Mouse (Mus musculus): ENCODE results near the gene Fam98a. TPM values are rescaled to one million over a fixed set of nuclear protein-coding genes. Genes with fewer than 3 reads are reported as not detected.

Gene Fam98a
- polyA plus RNA-seq, 1 experiment from 2014 or later, result 17.6 TPM

- no peak overlapping the region for H3K4me2 ChIP-seq (ENCODE audit: low read depth, low read length)
- no peaks in the 10 kb centered on the region for H3K27me3 ChIP-seq (replicated peaks; ENCODE audit: control insufficient read depth, insufficient read depth, low read length)
- WGBS, result 72% methylated on average over 10 of the region's 10 CpGs
- no peak overlapping the region for H3K9ac ChIP-seq (ENCODE audit: low read depth, low read length)
- no peaks in the 10 kb centered on the region for H3K36me3 ChIP-seq (ENCODE audit: control insufficient read depth, insufficient read depth, low read length)
- no peak overlapping the region for H3K4me3 ChIP-seq (ENCODE audit: low read length)
- no peak overlapping the region for H3K27ac ChIP-seq (ENCODE audit: low read length)
- no peaks in the 10 kb centered on the region for H3K9me3 ChIP-seq (ENCODE audit: control insufficient read depth, low read length)
- H3K4me1 ChIP-seq (ENCODE audit: control insufficient read depth, insufficient read depth, low read length), result no peaks in the 10 kb centered on the region
- no peak for ATAC-seq
Observed at GRCm38 (mm10) chr17:75506708-75507641, 44.8 kb downstream of the Fam98a start.

- H3K4me1 ChIP-seq (ENCODE audit: control insufficient read depth, insufficient read depth, low read length), result no peaks in the 10 kb centered on the region
- H3K27me3 ChIP-seq (replicated peaks; ENCODE audit: control insufficient read depth, insufficient read depth, low read length), result no peaks in the 10 kb centered on the region
- no peaks in the 10 kb centered on the region for H3K9me3 ChIP-seq (ENCODE audit: control insufficient read depth, low read length)
- ATAC-seq, result no peak
- H3K36me3 ChIP-seq (ENCODE audit: control insufficient read depth, insufficient read depth, low read length), result no peaks in the 10 kb centered on the region
- no peak overlapping the region for H3K4me3 ChIP-seq (ENCODE audit: low read length)
- WGBS, result 87% methylated on average over 10 of the region's 10 CpGs
- H3K9ac ChIP-seq (ENCODE audit: low read depth, low read length), result no peak overlapping the region
- no peak overlapping the region for H3K27ac ChIP-seq (ENCODE audit: low read length)
- no peak overlapping the region for H3K4me2 ChIP-seq (ENCODE audit: low read depth, low read length)
Observed at GRCm38 (mm10) chr17:75506097-75506675, 45.6 kb downstream of the Fam98a start.

GRCm38 (mm10) chr17:75505053-75505452 is 46.7 kb downstream of the Fam98a start:
- no peak for ATAC-seq
- no peaks in the 10 kb centered on the region for H3K9me3 ChIP-seq (ENCODE audit: control insufficient read depth, low read length)
- WGBS, result 84% methylated on average over 5 of the region's 5 CpGs
- no peak overlapping the region for H3K9ac ChIP-seq (ENCODE audit: low read depth, low read length)
- H3K4me1 ChIP-seq (ENCODE audit: control insufficient read depth, insufficient read depth, low read length), result no peaks in the 10 kb centered on the region
- no peak overlapping the region for H3K27ac ChIP-seq (ENCODE audit: low read length)
- no peak overlapping the region for H3K4me2 ChIP-seq (ENCODE audit: low read depth, low read length)
- H3K4me3 ChIP-seq (ENCODE audit: low read length), result no peak overlapping the region
- H3K27me3 ChIP-seq (replicated peaks; ENCODE audit: control insufficient read depth, insufficient read depth, low read length), result no peaks in the 10 kb centered on the region
- H3K36me3 ChIP-seq (ENCODE audit: control insufficient read depth, insufficient read depth, low read length), result no peaks in the 10 kb centered on the region

- WGBS, result 94% methylated on average over 3 of the region's 3 CpGs
- no peaks in the 10 kb centered on the region for H3K27me3 ChIP-seq (replicated peaks; ENCODE audit: control insufficient read depth, insufficient read depth, low read length)
- H3K36me3 ChIP-seq (ENCODE audit: control insufficient read depth, insufficient read depth, low read length), result no peaks in the 10 kb centered on the region
- H3K4me2 ChIP-seq (ENCODE audit: low read depth, low read length), result no peak overlapping the region
- H3K4me1 ChIP-seq (ENCODE audit: control insufficient read depth, insufficient read depth, low read length), result no peaks in the 10 kb centered on the region
- no peak overlapping the region for H3K27ac ChIP-seq (ENCODE audit: low read length)
- ATAC-seq, result no peak
- no peak overlapping the region for H3K9ac ChIP-seq (ENCODE audit: low read depth, low read length)
- no peak overlapping the region for H3K4me3 ChIP-seq (ENCODE audit: low read length)
- H3K9me3 ChIP-seq (ENCODE audit: control insufficient read depth, low read length), result no peaks in the 10 kb centered on the region
Observed at GRCm38 (mm10) chr17:75503031-75503430, 48.7 kb downstream of the Fam98a start.

- 86% methylated on average over 6 of the region's 6 CpGs for WGBS
- H3K9me3 ChIP-seq (ENCODE audit: control insufficient read depth, low read length), result no peaks in the 10 kb centered on the region
- ATAC-seq, result no peak
- no peak overlapping the region for H3K27ac ChIP-seq (ENCODE audit: low read length)
- no peaks in the 10 kb centered on the region; the same call in 1 of the 2 replicates for H3K36me3 ChIP-seq (ENCODE audit: control insufficient read depth, insufficient read depth, low read length)
- H3K4me1 ChIP-seq (ENCODE audit: control insufficient read depth, insufficient read depth, low read length), result no peaks in the 10 kb centered on the region
- no peak overlapping the region for H3K4me2 ChIP-seq (ENCODE audit: low read depth, low read length)
- H3K4me3 ChIP-seq (ENCODE audit: low read length), result no peak overlapping the region
- no peak overlapping the region for H3K9ac ChIP-seq (ENCODE audit: low read depth, low read length)
- no peaks in the 10 kb centered on the region for H3K27me3 ChIP-seq (replicated peaks; ENCODE audit: control insufficient read depth, insufficient read depth, low read length)
Observed at GRCm38 (mm10) chr17:75498241-75498651, 53.5 kb downstream of the Fam98a start.

- ATAC-seq, result no peak
- no peaks in the 10 kb centered on the region for H3K9me3 ChIP-seq (ENCODE audit: control insufficient read depth, low read length)
- WGBS, result 69% methylated on average over 4 of the region's 4 CpGs
- H3K4me3 ChIP-seq (ENCODE audit: low read length), result no peak overlapping the region
- no peak overlapping the region for H3K27ac ChIP-seq (ENCODE audit: low read length)
- H3K4me1 ChIP-seq (ENCODE audit: control insufficient read depth, insufficient read depth, low read length), result no peaks in the 10 kb centered on the region
- H3K4me2 ChIP-seq (ENCODE audit: low read depth, low read length), result no peak overlapping the region
- no peaks in the 10 kb centered on the region; the same call in 1 of the 2 replicates for H3K36me3 ChIP-seq (ENCODE audit: control insufficient read depth, insufficient read depth, low read length)
- no peak overlapping the region for H3K9ac ChIP-seq (ENCODE audit: low read depth, low read length)
- no peaks in the 10 kb centered on the region for H3K27me3 ChIP-seq (replicated peaks; ENCODE audit: control insufficient read depth, insufficient read depth, low read length)
Observed at GRCm38 (mm10) chr17:75495213-75495612, 56.5 kb downstream of the Fam98a start.

Other genes starting within 250 kb of the Fam98a start
- gene Rasgrp3, start 116.0 kb downstream of the Fam98a start, polyA plus RNA-seq (2015; fragmentation: Nextera tagmentation; extraction: Ambion mirVana), result 9.5 and 10.7 TPM in 2 replicates